Mouse (Mus musculus) midbrain, embryonic 14.5 days (tissue): ENCODE data around the gene Gm10840. TPM values are rescaled to one million over a fixed set of nuclear protein-coding genes. Genes with fewer than 3 reads are reported as not detected.
"Not testable (repeated sequence)": the region's sequence is repeated elsewhere in the genome, so short reads cannot be mapped to it uniquely, and the experiment has no call there.

Experiments
- ATAC-seq: fragments of 200-750 bp; cut with Nextera tagmentation; 2 replicates; pipeline ENCODE4 v1.8.0; 2017; ENCODE audit warnings: moderate number of reproducible peaks, moderate library complexity; ENCODE audit not compliant: low FRiP score, low TSS enrichment
- DNase-seq: peaks from one replicate; pipeline ENCODE4 v3.0.0-alpha.2; 2015
- H3K27ac ChIP-seq: fragments of 300-500 bp; sonication (generic); replicated peaks from 2 replicates; pipeline ENCODE4 v1.5.1; 2014; ENCODE audit warnings: mild to moderate bottlenecking, low read depth, low read length, moderate library complexity
- H3K27me3 ChIP-seq: fragments of 300-500 bp; sonication (generic); 2 replicates; pipeline ENCODE4 v1.6.1; 2014; ENCODE audit warnings: low read length, control low read depth, mixed read lengths; ENCODE audit not compliant: control insufficient read depth, insufficient read depth
- H3K36me3 ChIP-seq: fragments of 300-500 bp; sonication (generic); 2 replicates; pipeline ENCODE4 v1.6.1; 2014; ENCODE audit warnings: low read length, control low read depth; ENCODE audit not compliant: control insufficient read depth, insufficient read depth
- H3K4me1 ChIP-seq: fragments of 300-500 bp; sonication (generic); 2 replicates; pipeline ENCODE4 v1.6.1; 2014; ENCODE audit warnings: mild to moderate bottlenecking, antibody characterized with exemption, low read length, control low read depth; ENCODE audit not compliant: control insufficient read depth, insufficient read depth
- H3K4me2 ChIP-seq: fragments of 300-500 bp; sonication (generic); 2 replicates; pipeline ENCODE4 v1.6.1; 2014; ENCODE audit warnings: mild to moderate bottlenecking, low read length, moderate library complexity
- H3K4me3 ChIP-seq: fragments of 300-500 bp; sonication (generic); replicated peaks from 2 replicates; pipeline ENCODE4 v1.5.1; 2014; ENCODE audit warnings: low read depth, low read length
- H3K9ac ChIP-seq: fragments of 300-500 bp; sonication (generic); replicated peaks from 2 replicates; pipeline ENCODE4 v1.6.1; 2014; ENCODE audit warnings: mild to moderate bottlenecking, low read length, moderate library complexity
- H3K9me3 ChIP-seq: fragments of 300-500 bp; sonication (generic); 2 replicates; pipeline ENCODE4 v1.6.1; 2016; ENCODE audit warnings: low read length, control low read depth, mixed read lengths; ENCODE audit not compliant: control insufficient read depth
- WGBS: fragments of 180-500 bp; shearing (Covaris S2); extraction: QIAGEN DNeasy Blood & Tissue Kit; methylation state at CpG from one replicate; pipeline ENCODE4 v1.1.7; 2014; 5-methylcytosine and 5-hydroxymethylcytosine counted together
- polyA plus RNA-seq: library from polyadenylated mRNA; unstranded; fragments of >200 nt; fragmentation: Nextera tagmentation; extraction: Ambion mirVana; gene quantifications from 2 replicates; pipeline ENCODE4 v1.2.1, GENCODE M21; 2014

Gene Gm10840
- polyA plus RNA-seq, 1 experiment from 2014 or later = not detected

- not testable (repeated sequence) for H3K4me1 ChIP-seq, H3K27ac ChIP-seq, H3K4me2 ChIP-seq, H3K9ac ChIP-seq, H3K27me3 ChIP-seq, ATAC-seq, H3K9me3 ChIP-seq, DNase-seq, H3K4me3 ChIP-seq
- WGBS = 93% methylated on average over 7 of the region's 7 CpGs
- H3K36me3 ChIP-seq = peaks cover 70% of the 10 kb centered on the region
Measured at GRCm38 (mm10) chr11:106199997-106200396, 39.3 kb downstream of the Gm10840 start.

DNA sequence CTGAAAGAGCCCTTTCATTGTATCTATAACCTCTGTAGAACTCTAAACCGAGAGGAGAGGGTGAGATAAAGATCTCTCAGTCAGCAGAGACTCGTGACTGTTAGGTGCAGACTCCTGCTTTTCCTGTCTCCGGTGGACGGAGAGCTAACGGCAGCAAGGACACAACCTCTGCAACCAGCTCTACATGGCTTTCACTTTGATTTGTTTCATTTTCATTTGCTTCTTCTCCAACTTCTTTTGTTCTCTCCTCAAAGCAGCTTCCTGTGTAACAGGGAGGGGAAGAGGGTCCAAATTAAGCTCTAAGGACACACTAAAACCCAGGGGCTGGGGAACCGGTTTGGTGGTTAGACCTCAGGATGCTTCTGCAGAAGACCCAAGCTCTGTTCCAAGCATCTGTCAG, 40.1 kb downstream of the Gm10840 start:
- Histone ChIP-seq H3K27ac (no peak overlapping the region), H3K27me3 (no peaks in the 10 kb centered on the region), H3K36me3 (peaks cover 77% of the 10 kb centered on the region), H3K4me2 (no peak overlapping the region), H3K4me1 (no peaks in the 10 kb centered on the region), H3K9ac (no peak overlapping the region), H3K9me3 (no peaks in the 10 kb centered on the region), H3K4me3 (no peak overlapping the region)
- ATAC-seq (no peak), DNase-seq (no peak)
- 89% methylated on average over 6 of the region's 6 CpGs for WGBS

GRCm38 (mm10) chr11:106201337-106202122, 40.9 kb downstream of the Gm10840 start:
- no peak for DNase-seq
- Histone ChIP-seq H3K27me3 (no peaks in the 10 kb centered on the region), H3K27ac (no peak overlapping the region), H3K9me3 (no peaks in the 10 kb centered on the region), H3K9ac (no peak overlapping the region), H3K4me1 (no peaks in the 10 kb centered on the region), H3K4me3 (no peak overlapping the region), H3K4me2 (no peak overlapping the region), H3K36me3 (peaks cover 82% of the 10 kb centered on the region)
- 97% methylated on average over 19 of the region's 19 CpGs for WGBS
- no peak for ATAC-seq

DNA sequence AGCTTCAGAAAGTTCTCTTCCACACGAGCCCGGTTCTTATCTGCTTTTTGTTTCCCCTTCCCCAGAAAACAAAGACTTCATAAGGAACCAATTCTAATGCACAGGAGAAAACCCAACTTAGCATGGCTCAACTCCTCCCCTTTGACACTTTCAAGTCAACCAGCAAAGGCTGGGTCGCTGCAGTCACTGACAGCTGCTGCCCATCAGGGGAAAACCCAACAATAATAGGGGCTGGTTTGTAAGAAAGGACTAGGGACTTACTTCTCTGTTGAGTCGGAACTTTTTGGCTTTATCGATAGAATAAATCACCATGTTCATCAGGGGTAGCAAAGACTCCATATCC, 41.4 kb downstream of the Gm10840 start, which contains the start of gene Strada:
Gene Strada (minus strand): TSS at position 46 of the 343 bp plus-strand sequence.
- no peaks in the 10 kb centered on the region for H3K9me3 ChIP-seq
- peaks cover 84% of the 10 kb centered on the region for H3K36me3 ChIP-seq
- WGBS = 91% methylated on average over 5 of the region's 5 CpGs
- H3K4me2 ChIP-seq = no peak within 1 kb of the TSS
- no peak within 1 kb of the TSS for H3K4me3 ChIP-seq
- H3K27me3 ChIP-seq = no peaks in the 10 kb centered on the region
- ATAC-seq (no peak), DNase-seq (no peak)
- no peak within 1 kb of the TSS for H3K9ac ChIP-seq
- H3K27ac ChIP-seq = no peak within 1 kb of the TSS
- no peaks in the 10 kb centered on the region for H3K4me1 ChIP-seq

Other genes with a start within 250 kb of the Gm10840 start
- 45.7 and 52.9 TPM in 2 replicates for gene Cyb561, start 207.5 kb upstream of the Gm10840 start, polyA plus RNA-seq
- 2.9 and 3.6 TPM in 2 replicates for gene Ace, start 192.9 kb upstream of the Gm10840 start, polyA plus RNA-seq
- gene Ace3, start 166.2 kb upstream of the Gm10840 start, polyA plus RNA-seq = 0.09 TPM in 1 of 2 replicates, not detected in the other
- gene Kcnh6, start 152.7 kb upstream of the Gm10840 start, polyA plus RNA-seq = 1.00 and 1.8 TPM in 2 replicates
- 103 and 153 TPM in 2 replicates for gene Dcaf7, start 124.0 kb upstream of the Gm10840 start, polyA plus RNA-seq
- 5.6 and 6.1 TPM in 2 replicates for gene Taco1, start 94.8 kb upstream of the Gm10840 start, polyA plus RNA-seq
- gene Map3k3, start 76.2 kb upstream of the Gm10840 start, polyA plus RNA-seq = 12.4 and 15.2 TPM in 2 replicates
- gene Limd2, start within 50 bp of the Gm10840 start, polyA plus RNA-seq = 161 and 171 TPM in 2 replicates
- 30.0 and 30.5 TPM in 2 replicates for gene Strada, start 41.3 kb downstream of the Gm10840 start, polyA plus RNA-seq
- gene Ccdc47, start 55.5 kb downstream of the Gm10840 start, polyA plus RNA-seq = 48.7 and 87.5 TPM in 2 replicates
- 56.3 and 88.3 TPM in 2 replicates for gene Ddx42, start 56.1 kb downstream of the Gm10840 start, polyA plus RNA-seq
- gene Ftsj3, start 95.2 kb downstream of the Gm10840 start, polyA plus RNA-seq = 22.0 and 30.2 TPM in 2 replicates
- 265 and 286 TPM in 2 replicates for gene Psmc5, start 95.3 kb downstream of the Gm10840 start, polyA plus RNA-seq
- gene Smarcd2, start 112.1 kb downstream of the Gm10840 start, polyA plus RNA-seq = 10.0 and 14.0 TPM in 2 replicates
- gene Tcam1, start 115.8 kb downstream of the Gm10840 start, polyA plus RNA-seq = 0.09 and 0.12 TPM in 2 replicates
- not detected in 2 replicates for gene Gh, start 141.0 kb downstream of the Gm10840 start, polyA plus RNA-seq
- gene Cd79b, start 153.9 kb downstream of the Gm10840 start, polyA plus RNA-seq = 0.43 and 0.59 TPM in 2 replicates
- gene Scn4a, start 192.4 kb downstream of the Gm10840 start, polyA plus RNA-seq = not detected in 2 replicates
- not detected in 2 replicates for gene Prr29, start 204.6 kb downstream of the Gm10840 start, polyA plus RNA-seq
- gene Icam2, start 227.2 kb downstream of the Gm10840 start, polyA plus RNA-seq = 8.1 and 12.4 TPM in 2 replicates